In the genomic region with DNA sequence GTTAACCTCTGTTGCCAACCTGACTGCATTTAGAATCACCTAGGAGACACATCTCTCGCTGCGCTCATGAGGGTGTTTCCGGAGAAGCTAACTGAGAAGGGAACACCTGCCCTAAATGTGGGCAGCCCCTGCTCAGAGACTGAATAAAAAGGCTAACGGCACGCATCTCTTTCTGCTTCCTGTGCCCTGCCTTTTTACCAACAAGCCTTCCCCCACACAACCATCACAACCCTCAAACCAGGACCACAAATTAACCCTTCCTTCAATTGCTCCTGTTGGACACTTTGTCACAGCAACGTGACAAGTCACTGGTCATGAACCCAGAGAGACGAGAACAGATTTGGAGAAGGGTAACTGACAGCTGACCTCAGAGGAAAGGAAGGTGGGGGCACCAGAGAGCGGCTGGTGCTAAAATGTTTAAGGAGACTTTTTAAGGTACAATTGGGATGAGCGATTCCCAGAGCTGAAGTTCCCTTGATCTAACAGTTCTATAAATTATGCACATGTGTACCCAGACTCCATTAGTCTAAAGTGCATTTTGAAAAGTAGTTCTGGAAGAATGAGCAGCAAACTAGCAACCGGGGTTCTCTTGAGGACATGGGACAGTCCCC, we compare ENCODE assay signal across 1 mouse cellular context.
TF ChIP-seq lines count a peak whose summit lies in the region.

No protein-coding gene starts in this region.

TF ChIP-seq in CH12.LX, 34 proteins besides CTCF, POLR2A, EP300 and RAD21 (continued from another document):
- TF ChIP-seq TCF12 (IDR thresholded peaks at IDR 0.05; ENCODE audit: low read depth, low read length) (peak; percentile 78; the same call in 1 of the 2 replicates), ZNF384 (IDR thresholded peaks at IDR 0.05; ENCODE audit: low read depth, low read length) (no peak), MEF2A (IDR thresholded peaks at IDR 0.05; ENCODE audit: borderline replicate concordance, low read depth, low read length) (peak; percentile 79; the same call in 1 of the 2 replicates), RCOR1 (conservative IDR thresholded peaks at IDR 0.05; ENCODE audit: low read depth, low read length) (0 out of 2 replicates have a peak, but pooled peaks have one; percentile 52), ZC3H11A (IDR thresholded peaks at IDR 0.05; ENCODE audit: low read depth, low read length) (no peak), MAFK (IDR thresholded peaks at IDR 0.05; ENCODE audit: insufficient replicate concordance, low read length) (0 out of 2 replicates have a peak, but pooled peaks have one; percentile 7), CHD1 (IDR thresholded peaks at IDR 0.05; ENCODE audit: low read depth, low read length) (no peak), POLR2AphosphoS2 (IDR thresholded peaks at IDR 0.05; ENCODE audit: low read depth, low read length) (no peak), BHLHE40 (IDR thresholded peaks at IDR 0.05; ENCODE audit: low read depth, low read length) (peak; percentile 81), NELFE (IDR thresholded peaks at IDR 0.05; ENCODE audit: low read depth, low read length) (no peak), KAT2A (IDR thresholded peaks at IDR 0.05; ENCODE audit: insufficient replicate concordance, low read length) (no peak)
